Mouse (Mus musculus): ENCODE results near the gene Neurl3. TPM values are rescaled to one million over a fixed set of nuclear protein-coding genes. Genes with fewer than 3 reads are reported as not detected.

Neurl3 gene
- total and polyA plus RNA-seq, 3 experiments, result 0.92 to 3.3 TPM; not detected in 1

GRCm38 (mm10) chr1:36272546-36272945 lies 1.9 kb downstream of the Neurl3 start (continued):
- TF ChIP-seq MYB (IDR thresholded peaks at IDR 0.05; ENCODE audit: low read depth, low read length) (no peak), SIN3A (IDR thresholded peaks at IDR 0.05; ENCODE audit: low read length) (0 out of 2 replicates have a peak, but pooled peaks have one; percentile 32), MAZ (IDR thresholded peaks at IDR 0.05; ENCODE audit: low read depth, low read length) (no peak), RCOR1 (IDR thresholded peaks at IDR 0.05; ENCODE audit: low read depth, low read length) (peak; percentile 71; the same call in 1 of the 2 replicates), HCFC1 (IDR thresholded peaks at IDR 0.05; ENCODE audit: low read depth, low read length) (no peak), MAFK (IDR thresholded peaks at IDR 0.05; ENCODE audit: borderline replicate concordance, low read depth, low read length) (no peak)

- H3K4me3 ChIP-seq (ENCODE audit: control insufficient read depth in 1 of 2, insufficient read depth in 1 of 2, low read depth in 2 of 2, low read length in 2 of 2), result no peak overlapping the region
- no peaks in the 10 kb centered on the region for H3K27me3 ChIP-seq (ENCODE audit: control insufficient read depth in 1 of 2, insufficient read depth in 2 of 2, low read length in 2 of 2)
- TF ChIP-seq MYB (IDR thresholded peaks at IDR 0.05; ENCODE audit: low read depth, low read length) (no peak), NELFE (IDR thresholded peaks at IDR 0.05; ENCODE audit: low read depth, low read length) (no peak), TBP (IDR thresholded peaks at IDR 0.05; ENCODE audit: low read depth, low read length) (no peak), HCFC1 (IDR thresholded peaks at IDR 0.05; ENCODE audit: low read depth, low read length) (no peak), MAX (IDR thresholded peaks at IDR 0.05; ENCODE audit: low read length) (no peak), JUND (IDR thresholded peaks at IDR 0.05; ENCODE audit: low read depth, low read length) (no peak), POLR2AphosphoS2 (IDR thresholded peaks at IDR 0.05; ENCODE audit: low read length) (no peak), SMC3 (IDR thresholded peaks at IDR 0.05; ENCODE audit: low read depth, low read length) (no peak), USF1 (IDR thresholded peaks at IDR 0.05; ENCODE audit: low read depth, low read length) (no peak), RCOR1 (IDR thresholded peaks at IDR 0.05; ENCODE audit: low read depth, low read length) (no peak), MAFK (IDR thresholded peaks at IDR 0.05; ENCODE audit: borderline replicate concordance, low read depth, low read length) (no peak), TCF12 (IDR thresholded peaks at IDR 0.05; ENCODE audit: low read depth, low read length) (no peak)
- H3K9me3 ChIP-seq (replicated peaks; ENCODE audit: insufficient read depth, low read length), result no peaks in the 10 kb centered on the region
- H3K79me2 ChIP-seq (ENCODE audit: control insufficient read depth, insufficient read depth, low read length, poor library complexity), result no peaks in the 10 kb centered on the region
- H3K9ac ChIP-seq (ENCODE audit: control insufficient read depth, low read depth, low read length, poor library complexity, severe bottlenecking), result no peak overlapping the region
- H3K27ac ChIP-seq (ENCODE audit: control insufficient read depth, low read depth, low read length), result no peak overlapping the region
- H3K36me3 ChIP-seq (ENCODE audit: control insufficient read depth in 1 of 2, insufficient read depth in 2 of 2, low read length in 2 of 2), result peaks cover 0 to 23% of the 10 kb centered on the region in 2 experiments; a peak in 2 of 4 replicates
- no peak for DNase-seq (ENCODE audit: low read depth, low spot score)
- H3K4me1 ChIP-seq (ENCODE audit: control insufficient read depth in 1 of 2, insufficient read depth in 2 of 2, low read length in 2 of 2), result peaks cover 13 to 55% of the 10 kb centered on the region in 2 experiments
These were observed 2.8 kb downstream of the Neurl3 start for GRCm38 (mm10) chr1:36271516-36272230.

GRCm38 (mm10) chr1:36270666-36271065 lies 3.8 kb downstream of the Neurl3 start:
- Histone ChIP-seq H3K27me3 (ENCODE audit: control insufficient read depth in 1 of 2, insufficient read depth in 2 of 2, low read length in 2 of 2) (no peaks in the 10 kb centered on the region), H3K4me3 (ENCODE audit: control insufficient read depth in 1 of 2, insufficient read depth in 1 of 2, low read depth in 2 of 2, low read length in 2 of 2) (no peak overlapping the region), H3K36me3 (ENCODE audit: control insufficient read depth in 1 of 2, insufficient read depth in 2 of 2, low read length in 2 of 2) (peaks cover 0 to 21% of the 10 kb centered on the region in 2 experiments; a peak in 2 of 4 replicates), H3K9ac (ENCODE audit: control insufficient read depth, low read depth, low read length, poor library complexity, severe bottlenecking) (no peak overlapping the region), H3K9me3 (replicated peaks; ENCODE audit: insufficient read depth, low read length) (no peaks in the 10 kb centered on the region), H3K27ac (ENCODE audit: control insufficient read depth, low read depth, low read length) (no peak overlapping the region; the same call in 1 of the 2 replicates), H3K79me2 (ENCODE audit: control insufficient read depth, insufficient read depth, low read length, poor library complexity) (no peaks in the 10 kb centered on the region), H3K4me1 (ENCODE audit: control insufficient read depth in 1 of 2, insufficient read depth in 2 of 2, low read length in 2 of 2) (peaks cover 12 to 46% of the 10 kb centered on the region in 2 experiments)
- peak; percentile 64 for DNase-seq (ENCODE audit: low read depth, low spot score)
- 0 out of 2 replicates have a peak, but pooled peaks have one; percentile 32 for TF ChIP-seq SIN3A (IDR thresholded peaks at IDR 0.05; ENCODE audit: low read length)
- TF ChIP-seq MAFK (IDR thresholded peaks at IDR 0.05; ENCODE audit: borderline replicate concordance, low read depth, low read length), result no peak
- no peak for TF ChIP-seq SMC3 (IDR thresholded peaks at IDR 0.05; ENCODE audit: low read depth, low read length)
- no peak for TF ChIP-seq POLR2A (IDR thresholded peaks at IDR 0.05; ENCODE audit: control insufficient read depth in 1 of 2, insufficient read depth in 1 of 2, low read depth in 1 of 2, low read length in 2 of 2, poor library complexity in 1 of 2)
- peak; percentile 53 to 54; a peak in 3 of 4 replicates for TF ChIP-seq EP300 (IDR thresholded peaks at IDR 0.05; ENCODE audit: low read depth in 1 of 2, low read length in 2 of 2)
- TF ChIP-seq UBTF (IDR thresholded peaks at IDR 0.05; ENCODE audit: borderline replicate concordance, insufficient read depth, low read depth, low read length), result no peak
- no peak for TF ChIP-seq KAT2A (conservative IDR thresholded peaks at IDR 0.05; ENCODE audit: low read depth, low read length)
- TF ChIP-seq ZNF384 (IDR thresholded peaks at IDR 0.05; ENCODE audit: low read depth, low read length), result 0 out of 2 replicates have a peak, but pooled peaks have one; percentile 8
- TF ChIP-seq MYB (IDR thresholded peaks at IDR 0.05; ENCODE audit: low read depth, low read length), result no peak
- TF ChIP-seq ELF1 (IDR thresholded peaks at IDR 0.05; ENCODE audit: low read depth, low read length), result peak; percentile 36; the same call in 1 of the 2 replicates
- peak; percentile 58 for TF ChIP-seq CHD2 (IDR thresholded peaks at IDR 0.05; ENCODE audit: low read length)
- TF ChIP-seq ZMIZ1 (IDR thresholded peaks at IDR 0.05; ENCODE audit: low read depth, low read length), result no peak
- TF ChIP-seq CTCF (IDR thresholded peaks at IDR 0.05 in 2 of 3, conservative IDR thresholded peaks at IDR 0.05 in 1 of 3; ENCODE audit: control insufficient read depth in 1 of 3, insufficient read depth in 1 of 3, low read depth in 2 of 3, low read length in 3 of 3, poor library complexity in 1 of 3, severe bottlenecking in 1 of 3), result no peak
- no peak for TF ChIP-seq POLR2AphosphoS5 (IDR thresholded peaks at IDR 0.05; ENCODE audit: borderline replicate concordance, low read depth, low read length)
- TF ChIP-seq MEF2A (IDR thresholded peaks at IDR 0.05; ENCODE audit: extremely low read depth, insufficient replicate concordance, low read depth, low read length, poor library complexity, severe bottlenecking), result no peak
- peak; percentile 46; the same call in 1 of the 2 replicates for TF ChIP-seq TCF12 (IDR thresholded peaks at IDR 0.05; ENCODE audit: low read depth, low read length)
- peak; percentile 56 for TF ChIP-seq ETS1 (IDR thresholded peaks at IDR 0.05; ENCODE audit: low read depth, low read length)

All from MEL (cell line).